ENCODE assay signal across 18 mouse cellular contexts in the genomic region with DNA sequence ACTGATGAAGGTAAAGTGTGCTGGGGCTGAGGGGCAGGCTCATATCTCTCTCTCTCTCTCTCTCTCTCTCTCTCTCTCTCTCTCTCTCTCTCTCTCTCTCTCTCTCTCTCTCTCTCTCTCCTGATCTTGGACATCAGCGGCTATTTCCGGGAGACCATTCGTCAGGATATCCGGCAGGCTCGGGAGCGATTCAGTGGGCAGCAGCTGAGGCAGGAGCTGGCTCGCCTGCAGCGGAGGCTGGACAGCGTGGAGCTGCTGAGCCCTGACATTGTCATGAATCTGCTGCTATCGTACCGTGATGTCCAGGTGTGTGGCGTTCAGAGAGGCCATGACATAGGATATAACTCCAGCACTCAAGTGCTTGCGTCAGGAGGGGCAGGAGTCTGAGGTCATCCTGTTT. TPM values are rescaled to one million over a fixed set of nuclear protein-coding genes. Genes with fewer than 3 reads are reported as not detected.
A peak's percentile ranks its signal among the peaks of the same experiment; 100 is the strongest.
DNase-seq lines count a peak whose midpoint lies in the region; ATAC-seq lines count a peak whose summit lies in the region.
"Had no signal": no experiment of that assay in that cellular context is flagged by ENCODE, and none has a peak within 500 bp of the region (broad histone marks: within the 10 kb centered on the region; RNA-seq: fewer than 3 reads in every experiment).

No protein-coding gene starts in this region.

- DNase-seq in heart, embryonic 10.5 days (ENCODE audit: low spot score): no peak
- DNase-seq in heart, adult 9 months (ENCODE audit: low spot score in 2 of 2): no peak
- peak; percentile 57 for DNase-seq in kidney, postnatal 14 days
- no peak for DNase-seq in embryonic facial prominence, embryonic 10.5 days (ENCODE audit: low spot score)
- DNase-seq in lung, postnatal 10 days: peak; percentile 51
- DNase-seq in thymus, postnatal 14 days: no peak
- no peak for DNase-seq in embryo, embryonic 9.5 days (ENCODE audit: extremely low spot score)
- DNase-seq: cerebellum, adult 11 months; cerebellum, postnatal 36 days; forebrain, postnatal 0 days; gastrocnemius, postnatal 10 days; left cerebral cortex, postnatal 4 days had no signal

- no peak overlapping the region for H3K9ac ChIP-seq in kidney, embryonic 16.5 days (replicated peaks; ENCODE audit: low read length)
- H3K9ac ChIP-seq: embryonic facial prominence, embryonic 12.5 days; forebrain, postnatal 0 days; hindbrain, embryonic 14.5 days; midbrain, embryonic 13.5 days had no signal

- WGBS in heart, embryonic 10.5 days: 43% methylated on average over 13 of the region's 13 CpGs
- 10% methylated on average over 13 of the region's 13 CpGs for WGBS in kidney, embryonic 16.5 days
- 57% methylated on average over 13 of the region's 13 CpGs for WGBS in embryonic facial prominence, embryonic 10.5 days

- no peaks in the 10 kb centered on the region for H3K36me3 ChIP-seq in heart, embryonic 10.5 days
- H3K36me3 ChIP-seq in kidney, embryonic 16.5 days (ENCODE audit: insufficient read depth, low read length): no peaks in the 10 kb centered on the region
- H3K36me3 ChIP-seq in embryonic facial prominence, embryonic 10.5 days (replicated peaks): no peaks in the 10 kb centered on the region
- H3K36me3 ChIP-seq: embryonic facial prominence, embryonic 12.5 days; midbrain, embryonic 13.5 days had no signal

- no peak overlapping the region for H3K4me3 ChIP-seq in heart, embryonic 10.5 days
- no peak overlapping the region for H3K4me3 ChIP-seq in kidney, embryonic 16.5 days (ENCODE audit: low read length)
- 0 out of 2 replicates have a peak overlapping the region, but pooled peaks have one; percentile 17 for H3K4me3 ChIP-seq in embryonic facial prominence, embryonic 10.5 days
- H3K4me3 ChIP-seq: embryonic facial prominence, embryonic 12.5 days; midbrain, embryonic 13.5 days had no signal

- no peak for ATAC-seq in kidney, embryonic 16.5 days (ENCODE audit: low FRiP score, low TSS enrichment)
- ATAC-seq: forebrain, postnatal 0 days; midbrain, embryonic 13.5 days had no signal

- H3K27ac ChIP-seq in heart, embryonic 10.5 days: peak overlapping the region; percentile 17; the same call in 1 of the 2 replicates
- no peak overlapping the region for H3K27ac ChIP-seq in kidney, embryonic 16.5 days (ENCODE audit: low read length)
- H3K27ac ChIP-seq in embryonic facial prominence, embryonic 10.5 days (replicated peaks): 0 out of 2 replicates have a peak overlapping the region, but pooled peaks have one; percentile 14
- H3K27ac ChIP-seq: embryonic facial prominence, embryonic 12.5 days; hindbrain, embryonic 14.5 days; midbrain, embryonic 13.5 days had no signal

- H3K4me2 ChIP-seq in kidney, embryonic 16.5 days (replicated peaks; ENCODE audit: low read depth, low read length): no peak overlapping the region
- H3K4me2 ChIP-seq: embryonic facial prominence, embryonic 12.5 days; hindbrain, embryonic 14.5 days; midbrain, embryonic 13.5 days had no signal

- no peaks in the 10 kb centered on the region for H3K9me3 ChIP-seq in heart, embryonic 10.5 days
- H3K9me3 ChIP-seq in kidney, embryonic 16.5 days (ENCODE audit: low read length): no peaks in the 10 kb centered on the region
- H3K9me3 ChIP-seq in embryonic facial prominence, embryonic 10.5 days: no peaks in the 10 kb centered on the region
- H3K9me3 ChIP-seq: embryonic facial prominence, embryonic 12.5 days; midbrain, embryonic 13.5 days had no signal

- peaks cover 78% of the 10 kb centered on the region for H3K27me3 ChIP-seq in heart, embryonic 10.5 days (ENCODE audit: insufficient read depth, poor library complexity, severe bottlenecking)
- H3K27me3 ChIP-seq in kidney, embryonic 16.5 days (ENCODE audit: insufficient read depth, low read length): peaks cover 27% of the 10 kb centered on the region
- peaks cover 95% of the 10 kb centered on the region for H3K27me3 ChIP-seq in embryonic facial prominence, embryonic 10.5 days (replicated peaks; ENCODE audit: low read depth, poor library complexity, severe bottlenecking)

- H3K4me1 ChIP-seq in heart, embryonic 10.5 days: peaks cover 43% of the 10 kb centered on the region
- peaks cover 22% of the 10 kb centered on the region for H3K4me1 ChIP-seq in kidney, embryonic 16.5 days (ENCODE audit: insufficient read depth, low read length)
- H3K4me1 ChIP-seq in embryonic facial prominence, embryonic 10.5 days: peaks cover 43% of the 10 kb centered on the region

RNA-seq across cellular contexts. Expression of a gene that starts 2.9 kb away (rescaled TPM):
- 2.5 and 3.4 TPM in 2 replicates for polyA plus RNA-seq in heart, embryonic 10.5 days (2016; fragmentation: Nextera tagmentation; extraction: Ambion mirVana)
- 3.8 TPM in 2 replicates for polyA plus RNA-seq in kidney, embryonic 16.5 days (2015; fragmentation: Nextera tagmentation; extraction: Ambion mirVana)
- 1.7 and 1.8 TPM in 2 replicates for polyA plus RNA-seq in embryonic facial prominence, embryonic 10.5 days (2016; fragmentation: Nextera tagmentation; extraction: Ambion mirVana)

RNA-seq across cellular contexts. Expression of a gene that starts 19.4 kb away (rescaled TPM):
- polyA plus RNA-seq in heart, embryonic 10.5 days (2016; fragmentation: Nextera tagmentation; extraction: Ambion mirVana): 0.28 and 0.60 TPM in 2 replicates
- polyA plus RNA-seq in kidney, embryonic 16.5 days (2015; fragmentation: Nextera tagmentation; extraction: Ambion mirVana): 1.1 and 1.5 TPM in 2 replicates
- polyA plus RNA-seq in embryonic facial prominence, embryonic 10.5 days (2016; fragmentation: Nextera tagmentation; extraction: Ambion mirVana): 1.3 and 1.6 TPM in 2 replicates

RNA-seq across cellular contexts. Expression of a gene that starts 31.2 kb away (rescaled TPM):
- 0.09 and 0.18 TPM in 2 replicates for polyA plus RNA-seq in heart, embryonic 10.5 days (2016; fragmentation: Nextera tagmentation; extraction: Ambion mirVana)
- polyA plus RNA-seq in kidney, embryonic 16.5 days (2015; fragmentation: Nextera tagmentation; extraction: Ambion mirVana): 0.10 and 0.15 TPM in 2 replicates
- polyA plus RNA-seq in embryonic facial prominence, embryonic 10.5 days (2016; fragmentation: Nextera tagmentation; extraction: Ambion mirVana): 0.11 and 0.57 TPM in 2 replicates
- polyA plus RNA-seq: embryonic facial prominence, embryonic 12.5 days; liver, embryonic 16.5 days had no signal

RNA-seq across cellular contexts. Expression of a gene that starts 31.6 kb away (rescaled TPM):
- 0.39 and 1.3 TPM in 2 replicates for polyA plus RNA-seq in heart, embryonic 10.5 days (2016; fragmentation: Nextera tagmentation; extraction: Ambion mirVana)
- 13.2 and 16.8 TPM in 2 replicates for polyA plus RNA-seq in kidney, embryonic 16.5 days (2015; fragmentation: Nextera tagmentation; extraction: Ambion mirVana)
- polyA plus RNA-seq in embryonic facial prominence, embryonic 10.5 days (2016; fragmentation: Nextera tagmentation; extraction: Ambion mirVana): 3.0 and 5.2 TPM in 2 replicates
- polyA plus RNA-seq: heart, embryonic 16.5 days had no signal

RNA-seq across cellular contexts. Expression of a gene that starts 34.1 kb away (rescaled TPM):
- polyA plus RNA-seq in heart, embryonic 10.5 days (2016; fragmentation: Nextera tagmentation; extraction: Ambion mirVana): 66.8 and 75.2 TPM in 2 replicates
- 90.4 and 97.7 TPM in 2 replicates for polyA plus RNA-seq in kidney, embryonic 16.5 days (2015; fragmentation: Nextera tagmentation; extraction: Ambion mirVana)
- polyA plus RNA-seq in embryonic facial prominence, embryonic 10.5 days (2016; fragmentation: Nextera tagmentation; extraction: Ambion mirVana): 81.4 and 86.7 TPM in 2 replicates

Comparison
In these comparisons a context has a peak if more than half of its experiments do, and no peak if none do; other contexts are left out.
1. DNase-seq: peak in kidney, postnatal 14 days (single experiment) and lung, postnatal 10 days (single experiment); none in heart, embryonic 10.5 days (single experiment), heart, adult 9 months (0 of 2), embryonic facial prominence, embryonic 10.5 days (single experiment), thymus, postnatal 14 days (single experiment) and embryo, embryonic 9.5 days (single experiment).